Mouse (Mus musculus) fibroblast of lung, adult 2 months (primary cell): ENCODE data around the gene Gm9857.

Experiments
- DNase-seq: peaks from one replicate; pipeline ENCODE4 v3.0.0-alpha.2; 2011; ENCODE audit warnings: low read depth

Gm9857 gene

DNA sequence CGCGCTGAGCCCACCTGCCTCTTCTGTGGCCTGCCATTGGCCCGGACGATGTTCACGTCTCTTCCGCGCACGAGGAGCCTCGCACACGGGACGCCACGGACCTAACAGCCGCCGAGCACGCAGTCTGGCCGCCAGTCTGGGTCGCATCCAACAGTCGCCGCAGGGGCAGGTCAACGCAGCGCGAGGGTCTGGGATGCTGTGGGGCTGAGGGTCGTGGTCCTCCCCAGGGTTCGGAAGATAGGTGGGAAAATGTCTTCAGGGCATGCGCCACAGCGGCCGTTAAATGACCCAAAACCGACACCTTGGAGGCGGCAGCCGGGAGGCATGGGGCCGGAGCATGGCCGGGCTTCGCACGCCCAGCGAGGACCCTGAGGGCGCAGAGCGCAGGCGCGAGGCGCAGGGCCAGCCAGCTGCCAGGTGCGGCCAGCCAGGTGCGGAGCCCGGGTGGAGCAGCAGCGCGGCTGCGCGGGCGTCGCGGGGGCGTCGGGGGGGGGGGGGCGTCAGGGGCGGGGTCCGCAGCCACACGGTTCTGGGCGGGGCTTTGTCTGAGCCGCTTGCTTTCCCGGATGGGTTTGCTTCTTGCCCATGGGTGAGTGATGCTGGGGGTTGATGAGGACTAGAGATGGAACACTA, at the start of gene Gm9857:
TSS of gene Gm9857 (minus strand) at position 445 of the 633 bp plus-strand sequence.
- no peak for DNase-seq

DNA sequence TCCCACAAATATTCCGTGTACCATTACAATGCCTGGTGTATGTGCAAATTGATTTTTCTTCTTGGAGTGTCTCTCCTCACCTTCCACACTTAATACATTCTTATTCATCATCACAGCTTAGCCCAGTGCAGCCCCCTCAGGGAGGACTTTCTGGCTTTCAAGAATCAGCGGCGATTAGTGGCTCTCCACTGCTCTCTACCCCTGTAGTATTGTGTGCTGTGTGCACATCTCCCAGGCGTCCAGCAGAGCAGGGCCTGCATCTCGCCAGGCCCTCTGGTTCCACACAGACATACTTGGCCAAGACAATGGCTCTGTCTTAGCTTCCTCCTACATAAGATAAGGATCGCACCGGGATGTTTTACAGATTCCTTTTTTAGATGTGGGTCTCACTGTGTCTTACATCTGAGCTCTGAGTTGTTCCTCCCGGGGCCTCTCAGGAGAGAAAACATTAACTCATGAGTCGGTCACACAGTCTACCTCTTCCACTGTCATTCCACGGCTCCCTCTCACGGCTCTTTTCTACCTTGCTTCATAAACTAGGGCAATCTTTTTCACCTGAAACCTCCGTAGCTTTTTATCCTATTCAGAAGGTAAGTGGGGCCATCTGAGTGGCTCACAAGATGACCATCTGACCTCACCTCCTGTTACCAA, 46.9 kb upstream of the Gm9857 start:
- DNase-seq = no peak

DNA sequence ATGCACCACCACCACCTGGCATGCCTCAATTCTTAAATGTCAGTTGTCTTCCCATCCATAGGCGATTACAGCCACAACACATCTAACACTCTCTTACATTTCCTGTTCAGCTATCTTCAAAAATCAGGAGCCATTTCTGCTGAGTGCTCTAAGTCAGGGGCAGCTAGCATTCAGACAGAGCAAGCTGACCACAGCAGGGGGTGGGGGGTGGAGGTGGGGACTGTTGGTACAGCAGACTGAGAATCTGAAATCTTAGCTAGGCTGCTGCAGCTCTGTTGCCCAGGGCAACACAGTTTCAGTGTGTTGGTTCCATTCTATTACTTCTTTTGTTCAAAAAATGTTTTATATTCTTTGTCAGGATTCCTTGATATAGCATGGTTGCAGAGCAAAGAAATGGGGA, 46.3 kb upstream of the Gm9857 start:
- no peak for DNase-seq

DNA sequence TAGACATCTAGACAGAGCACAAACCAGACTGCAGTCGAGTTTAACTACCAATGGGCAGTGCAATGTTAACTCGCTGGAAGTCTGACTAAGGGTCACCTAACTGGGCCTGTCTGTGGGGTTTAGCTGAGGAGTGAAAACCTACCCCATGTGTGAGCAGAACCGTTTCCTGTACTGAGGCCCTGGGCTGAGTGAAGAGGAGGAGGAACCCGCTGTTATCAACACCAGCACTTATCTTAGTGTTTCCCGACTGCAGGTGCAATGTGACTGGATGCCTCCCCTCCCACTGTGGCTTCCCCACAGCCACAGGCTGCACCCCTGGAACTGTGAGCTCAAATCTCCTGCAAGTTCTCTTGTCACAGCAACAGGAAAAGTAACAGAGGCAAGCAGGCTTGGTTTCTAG, 43.7 kb upstream of the Gm9857 start:
- no peak for DNase-seq

DNA sequence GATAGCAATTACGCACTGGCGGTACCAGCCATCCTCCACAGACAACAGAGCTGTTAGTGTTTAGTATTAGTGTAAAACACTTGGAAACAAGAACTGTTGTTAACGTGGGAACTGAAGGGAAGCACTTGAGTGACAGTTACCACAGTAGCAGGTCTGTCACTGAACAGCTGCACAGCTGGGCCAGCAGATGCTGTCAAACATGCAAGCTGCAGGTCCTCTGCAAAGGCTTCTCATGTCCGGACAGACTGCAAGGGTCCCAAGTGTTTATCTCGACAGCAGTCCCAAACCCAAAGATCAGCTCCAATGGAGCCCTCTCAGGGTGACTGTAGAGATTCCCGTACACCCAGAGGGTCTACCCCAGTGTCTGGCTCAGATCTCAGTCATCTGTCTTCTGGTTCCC, 41.7 kb upstream of the Gm9857 start:
- DNase-seq = no peak

DNA sequence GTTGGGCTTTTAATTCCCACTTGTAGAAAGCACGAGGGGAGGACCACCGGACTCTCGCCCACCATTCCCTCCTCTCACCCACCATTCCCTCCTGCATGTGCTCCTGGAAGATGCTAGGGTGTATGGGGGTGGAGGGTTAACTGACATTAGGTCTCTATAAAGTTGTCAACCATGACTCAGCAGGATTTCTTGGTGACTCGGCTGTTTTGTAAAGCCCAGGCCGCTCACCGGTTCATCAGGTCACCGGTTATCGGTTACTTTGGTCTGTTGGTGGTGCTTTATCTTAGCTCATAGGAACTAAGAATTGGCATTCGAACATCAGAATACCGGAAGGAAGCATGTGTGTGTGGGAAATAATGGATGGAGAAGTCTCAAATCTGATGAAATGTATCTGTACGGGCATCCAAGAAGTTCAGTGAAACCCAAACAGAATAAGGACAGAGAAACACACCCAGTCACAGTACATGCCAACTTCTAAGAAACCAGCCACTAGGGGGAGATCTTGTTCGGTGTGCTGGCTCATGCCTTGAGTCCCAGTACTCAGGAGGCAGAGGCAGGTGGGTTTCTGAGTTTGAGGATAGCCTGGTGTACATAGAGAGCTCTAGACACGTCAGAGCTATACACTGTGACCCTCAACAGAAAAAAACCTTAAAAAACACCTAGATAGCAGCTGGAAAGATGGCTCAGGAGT, 37.2 kb upstream of the Gm9857 start:
- DNase-seq = no peak

DNA sequence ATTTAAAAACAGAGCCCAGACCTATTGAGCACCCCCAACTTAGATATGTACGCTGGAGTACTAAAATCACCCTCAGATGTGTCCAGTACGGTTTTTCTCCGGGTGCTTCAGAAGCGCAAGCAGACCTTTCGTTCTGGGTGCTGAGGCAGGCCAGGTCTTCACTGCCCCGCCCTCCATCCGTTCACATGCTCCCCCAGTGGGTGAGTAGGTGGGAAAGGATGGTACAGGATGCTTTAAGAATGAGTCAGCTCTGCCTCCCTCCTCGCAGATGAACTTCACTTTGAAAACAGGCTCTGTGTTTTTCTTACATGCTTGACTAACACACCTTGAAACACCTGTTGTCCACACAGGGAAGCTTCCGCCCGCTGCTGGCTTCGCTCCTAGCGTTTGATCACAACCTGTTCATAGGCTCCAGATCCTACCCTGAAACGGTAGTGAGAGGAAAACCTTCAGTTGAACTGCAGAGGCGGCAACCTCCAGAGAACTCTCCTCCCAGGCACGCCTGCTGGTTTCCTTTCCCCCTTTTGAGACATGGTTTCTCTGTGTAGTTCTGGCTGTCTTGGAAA, 34.8 kb upstream of the Gm9857 start:
- no peak for DNase-seq

DNA sequence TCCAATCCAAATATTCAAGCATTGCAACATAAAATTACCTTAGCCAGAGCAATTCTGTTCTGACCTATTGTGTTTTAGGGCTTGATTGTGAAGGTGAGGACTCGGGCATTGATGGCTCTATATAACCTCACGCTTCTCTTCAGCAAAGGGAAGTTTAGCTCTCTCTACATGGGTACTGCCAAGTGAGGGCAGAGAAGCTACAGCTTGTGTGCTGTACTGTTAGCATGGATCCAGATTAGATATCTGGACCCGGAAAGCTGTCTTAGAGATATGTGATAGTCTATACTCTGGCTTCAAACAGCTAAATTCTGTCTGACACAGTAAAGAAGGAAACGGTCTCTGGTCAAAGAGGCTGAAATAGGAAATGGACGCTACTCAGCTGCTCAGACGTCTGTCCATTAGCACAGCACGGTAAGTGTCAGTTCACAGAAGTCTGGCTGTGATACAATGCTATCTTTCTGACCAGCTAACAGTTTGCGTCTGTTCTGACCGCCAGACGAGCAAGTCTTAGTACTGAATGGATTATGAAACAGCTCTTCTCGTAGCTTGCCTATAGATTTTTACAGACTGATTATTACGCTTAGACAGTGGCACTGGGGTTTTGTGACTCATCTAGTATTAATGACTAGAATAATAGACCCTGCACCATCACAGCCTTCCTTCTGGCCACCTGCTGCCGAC, 33.9 kb upstream of the Gm9857 start:
- DNase-seq = no peak

DNA sequence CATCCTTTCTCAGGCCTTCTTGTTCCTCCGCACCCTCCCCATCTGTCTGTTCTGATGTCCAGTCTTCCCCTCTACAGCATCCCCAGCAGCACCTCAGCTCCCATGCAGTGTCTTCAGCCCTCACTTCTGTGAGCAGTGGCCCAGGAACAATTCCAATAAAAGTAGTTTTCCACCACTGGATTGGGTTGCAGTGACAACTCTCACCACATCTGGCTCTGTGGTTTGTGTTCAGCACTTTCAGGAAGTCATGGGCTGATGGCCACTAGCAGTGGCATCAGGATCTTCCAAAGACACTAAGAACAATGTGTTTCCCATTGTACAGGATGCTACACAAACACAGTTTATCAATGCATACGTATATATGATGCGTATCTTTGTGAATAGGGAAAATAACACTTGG, 25.8 kb upstream of the Gm9857 start:
- DNase-seq = no peak

DNA sequence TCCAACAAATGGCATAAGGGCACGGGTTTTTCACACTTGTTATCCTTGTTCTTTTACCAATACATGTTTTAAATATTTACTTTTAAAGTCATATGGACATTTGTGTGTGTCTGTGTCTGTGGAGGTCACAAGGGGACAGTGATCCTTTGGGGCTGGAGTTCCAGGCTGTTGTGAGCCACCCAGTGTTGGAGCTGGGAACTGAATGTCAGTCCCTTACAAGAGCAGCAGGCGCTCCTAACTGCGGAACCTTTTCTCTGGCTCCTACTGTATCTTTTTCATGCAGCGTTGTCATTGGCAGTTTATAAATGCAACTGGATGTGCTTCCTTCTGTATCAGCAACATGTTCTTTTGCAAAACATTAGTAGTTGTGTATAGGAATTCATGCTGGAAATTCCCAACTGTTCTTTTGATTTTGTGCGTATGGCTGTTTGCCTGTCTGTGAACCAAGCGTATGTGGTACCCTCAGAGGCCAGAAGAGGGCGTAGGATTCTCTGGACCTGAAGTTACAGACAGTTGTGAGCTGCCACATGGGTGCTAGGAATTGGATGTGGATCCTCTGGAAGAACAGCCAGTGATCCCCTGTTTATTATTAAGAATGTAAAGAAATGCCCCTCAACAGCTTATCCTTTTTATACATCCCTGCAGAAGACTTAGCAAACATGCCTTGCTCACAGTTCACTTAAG, 24.3 kb upstream of the Gm9857 start:
- no peak for DNase-seq

DNA sequence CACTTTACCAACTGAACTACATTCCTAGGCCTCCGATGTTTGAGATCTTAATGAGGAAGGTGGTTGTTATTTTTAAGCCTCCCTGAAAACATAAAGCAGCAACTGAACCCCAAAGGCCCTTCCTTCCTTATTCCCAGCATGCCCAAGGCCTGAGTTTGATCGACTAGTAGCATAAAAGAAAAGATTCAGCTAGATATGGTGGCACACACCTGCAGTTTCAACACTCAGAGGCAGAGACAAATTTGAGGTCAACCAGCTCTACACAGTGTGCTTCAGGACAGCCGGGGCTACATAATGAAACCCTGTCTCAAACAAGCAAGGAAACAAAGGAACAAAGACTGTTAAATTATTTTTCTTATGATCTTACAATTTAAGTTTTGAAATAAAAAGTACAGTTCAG, 23.5 kb upstream of the Gm9857 start:
- no peak for DNase-seq

DNA sequence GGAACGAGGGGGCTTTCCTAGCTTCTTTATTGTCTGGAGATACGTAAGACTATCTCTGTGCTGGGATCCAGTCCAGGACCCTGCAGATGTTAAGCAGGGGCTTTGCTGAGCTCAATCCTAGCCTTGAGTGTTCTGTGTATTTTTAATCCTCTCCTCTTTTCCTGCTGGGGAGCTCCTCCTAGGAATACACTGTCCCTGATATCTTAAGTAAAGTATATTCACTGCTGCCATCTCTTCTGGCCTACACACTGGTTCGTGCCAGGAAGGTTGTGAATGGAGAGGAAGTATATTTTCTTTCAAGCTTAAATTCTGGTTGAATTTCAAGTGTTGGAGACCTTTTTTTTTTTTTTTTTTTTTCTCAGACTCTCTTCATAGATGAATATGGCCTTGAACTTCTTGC, 23.0 kb upstream of the Gm9857 start:
- no peak for DNase-seq

DNA sequence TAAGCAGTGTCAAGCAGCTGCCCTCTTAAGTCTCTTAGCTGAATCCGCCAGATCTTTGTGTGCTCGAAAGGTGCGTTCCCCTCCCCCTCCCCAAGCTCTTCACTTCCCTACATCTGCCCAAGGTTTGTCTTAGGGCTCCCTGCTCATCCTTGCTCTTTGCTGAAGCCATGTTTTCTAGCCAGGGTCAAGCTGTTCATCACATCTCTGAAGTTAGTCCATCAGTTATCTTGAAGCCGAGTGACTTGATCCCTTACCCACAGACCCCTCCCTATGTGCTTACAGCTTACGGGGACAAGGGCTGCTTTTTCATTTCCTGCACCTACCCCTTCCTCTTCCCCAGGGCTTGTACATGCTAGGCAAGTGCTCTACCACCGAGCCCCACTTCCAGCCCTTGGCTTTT, 21.4 kb upstream of the Gm9857 start:
- DNase-seq = no peak

DNA sequence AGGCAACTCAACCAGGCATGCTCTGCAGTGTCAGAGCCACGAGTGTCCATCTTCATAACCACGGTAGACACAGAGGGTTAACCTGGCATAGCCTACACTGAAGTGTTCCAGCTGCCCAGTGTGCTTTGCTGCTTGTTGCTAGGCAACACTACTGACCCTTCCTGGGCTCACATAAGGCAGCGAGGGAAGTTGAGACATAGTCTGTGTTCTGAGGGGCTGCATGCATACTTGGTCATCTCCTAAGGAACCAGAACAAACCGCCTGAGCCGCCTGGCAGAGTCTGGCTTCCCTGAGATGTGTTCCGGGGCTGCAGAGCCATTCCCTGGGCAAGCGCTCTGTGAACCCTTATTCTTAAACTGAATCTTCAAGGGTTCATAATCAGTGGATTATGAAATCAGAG, 21.0 kb upstream of the Gm9857 start:
- no peak for DNase-seq

DNA sequence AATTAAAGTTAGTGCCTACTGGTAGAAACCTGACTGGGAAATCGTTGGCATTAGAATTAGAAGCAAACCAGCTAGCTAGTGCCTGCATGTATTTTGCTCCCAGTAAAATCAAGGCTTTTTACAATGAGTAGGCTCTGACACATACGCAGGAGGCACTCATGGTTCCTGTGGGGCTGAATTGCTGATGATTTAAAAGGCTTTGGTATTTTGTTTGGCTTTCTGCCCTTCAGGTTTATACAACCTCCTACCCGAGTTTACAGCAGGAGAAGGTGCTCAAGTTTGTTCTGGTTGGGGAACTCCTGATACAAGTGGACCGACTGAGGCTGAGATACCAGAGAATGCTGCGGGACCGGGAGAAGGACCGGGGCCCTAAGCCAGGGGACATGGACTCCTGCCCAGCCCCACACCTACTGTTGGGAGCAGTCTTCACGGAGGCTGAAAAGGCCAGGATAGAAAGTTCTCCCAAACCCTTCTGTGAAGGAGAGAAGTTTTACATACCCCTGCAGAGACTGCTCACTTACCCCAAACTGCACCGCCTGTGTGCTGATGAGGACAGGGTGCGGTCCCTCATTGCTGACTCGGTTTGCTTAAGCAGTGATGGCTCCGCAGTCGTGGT, 19.5 kb upstream of the Gm9857 start:
- DNase-seq = peak; percentile 15

DNA sequence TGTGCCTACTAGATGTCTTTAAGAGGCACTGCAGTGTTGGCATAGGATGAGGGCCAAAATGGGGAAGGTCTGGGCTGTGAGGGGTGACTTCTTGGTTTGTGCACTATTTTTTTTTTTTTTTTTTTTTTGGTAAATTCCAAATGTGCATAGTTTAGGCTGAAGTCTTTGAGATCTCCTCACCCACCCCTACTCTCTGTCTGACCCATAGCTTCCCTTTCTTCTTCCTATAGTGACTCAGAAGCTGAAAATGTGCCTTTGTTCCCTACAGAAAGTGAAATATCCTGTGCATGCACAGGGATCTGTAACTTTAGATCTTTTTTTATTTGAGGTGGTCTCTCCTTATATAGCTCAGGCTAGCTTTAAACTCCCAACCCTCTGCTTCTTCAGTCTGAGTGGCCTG, 17.7 kb upstream of the Gm9857 start:
- DNase-seq = no peak

DNA sequence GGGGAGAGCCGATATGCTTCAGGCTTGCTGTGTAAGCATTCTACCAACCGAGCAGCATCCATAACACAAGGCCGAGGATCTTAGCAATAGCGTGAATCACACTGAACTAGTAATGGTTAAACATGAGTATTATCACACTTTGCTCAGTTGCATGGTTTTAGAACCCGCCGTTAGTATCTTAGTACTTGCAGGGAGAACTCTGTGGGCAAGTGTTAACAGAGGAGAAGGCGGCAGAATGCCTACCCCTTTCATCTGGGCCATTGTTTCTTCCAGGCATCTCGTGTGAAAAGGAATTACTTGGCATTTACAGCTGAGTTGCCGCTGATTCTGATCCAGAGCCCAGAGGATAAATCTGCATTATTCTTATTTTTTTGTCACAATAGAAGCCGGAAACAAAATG, 751 bp upstream of the Gm9857 start:
- DNase-seq = no peak

DNA sequence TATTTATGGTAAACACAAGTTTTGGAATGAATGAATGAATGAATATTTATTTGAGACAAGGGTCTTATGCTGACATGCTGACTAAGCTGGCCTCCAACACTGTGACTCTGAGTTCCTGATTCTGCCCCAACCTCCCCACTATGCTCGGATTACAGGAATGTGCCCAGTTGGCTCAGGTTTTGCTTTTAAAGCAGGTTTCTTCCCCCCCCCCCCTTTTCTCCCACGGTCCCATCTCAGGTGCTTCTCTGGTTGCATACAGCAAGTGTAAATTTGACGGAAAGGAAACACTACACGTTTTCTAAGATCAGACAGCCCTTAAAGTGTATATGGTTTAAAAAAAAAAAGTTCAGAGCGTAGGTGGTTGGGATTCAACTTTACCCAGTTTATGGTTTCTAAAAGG, 672 bp downstream of the Gm9857 start, which contains the start of gene Henmt1:
TSS of gene Henmt1 (plus strand) at position 301 of the 400 bp plus-strand sequence.
- DNase-seq = no peak

DNA sequence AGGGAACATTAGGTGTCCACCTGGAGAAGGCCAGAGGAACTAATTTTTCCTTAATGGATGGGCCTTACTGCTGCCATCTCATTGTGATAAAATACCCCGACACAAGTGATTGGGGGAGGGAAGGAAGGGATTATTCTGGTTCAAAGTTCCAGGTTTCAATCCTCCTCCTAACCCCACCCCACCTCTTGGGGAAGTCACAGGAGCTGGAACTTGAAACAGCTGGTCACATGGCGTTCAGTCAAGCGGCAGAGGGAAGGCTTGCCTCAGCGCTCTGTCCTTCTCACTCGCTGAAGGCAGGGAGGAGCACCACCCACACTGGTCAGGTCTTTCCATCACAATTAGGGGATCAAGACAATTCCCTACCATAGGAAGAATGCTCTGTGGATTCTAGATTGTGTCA, 1.6 kb downstream of the Gm9857 start:
- DNase-seq = no peak

DNA sequence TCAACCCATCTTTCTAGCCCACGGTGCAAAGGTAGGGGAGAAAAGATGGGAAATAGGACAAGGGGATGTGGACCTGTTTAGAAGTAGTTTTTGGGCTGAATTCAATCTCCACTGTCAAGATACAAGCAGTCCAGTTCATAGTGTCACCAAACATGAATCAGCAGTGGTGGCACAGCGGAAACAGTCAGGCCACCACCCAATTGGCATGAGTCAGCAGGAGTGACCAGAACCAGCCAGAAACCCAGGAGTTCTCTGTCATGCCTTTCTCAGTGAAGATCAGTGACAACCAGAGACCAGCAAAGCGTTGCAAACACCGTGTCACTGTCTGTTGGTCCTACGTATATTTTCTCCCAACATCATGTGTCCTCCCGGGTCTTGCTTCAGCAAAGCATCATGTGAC, 6.7 kb downstream of the Gm9857 start:
- no peak for DNase-seq

DNA sequence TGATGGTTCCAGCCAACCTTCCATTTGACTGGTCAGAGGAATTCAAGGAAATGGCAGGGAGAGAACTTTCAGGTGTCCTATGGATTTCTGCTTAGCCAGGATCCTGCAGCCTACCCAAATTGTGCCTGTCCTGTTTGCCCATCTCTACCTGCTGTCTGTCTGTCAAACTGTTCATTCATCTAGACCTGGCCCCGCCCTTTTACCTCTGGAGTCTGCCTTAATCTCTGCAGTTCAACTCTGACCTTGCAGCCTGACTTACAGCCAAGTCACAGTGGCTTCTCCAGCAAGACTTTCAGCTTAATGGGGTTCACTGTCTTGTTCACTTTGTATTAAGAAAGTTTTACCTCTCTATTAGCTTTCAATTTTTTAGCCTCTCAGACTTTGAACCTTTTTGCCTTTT, 13.9 kb downstream of the Gm9857 start:
- no peak for DNase-seq

DNA sequence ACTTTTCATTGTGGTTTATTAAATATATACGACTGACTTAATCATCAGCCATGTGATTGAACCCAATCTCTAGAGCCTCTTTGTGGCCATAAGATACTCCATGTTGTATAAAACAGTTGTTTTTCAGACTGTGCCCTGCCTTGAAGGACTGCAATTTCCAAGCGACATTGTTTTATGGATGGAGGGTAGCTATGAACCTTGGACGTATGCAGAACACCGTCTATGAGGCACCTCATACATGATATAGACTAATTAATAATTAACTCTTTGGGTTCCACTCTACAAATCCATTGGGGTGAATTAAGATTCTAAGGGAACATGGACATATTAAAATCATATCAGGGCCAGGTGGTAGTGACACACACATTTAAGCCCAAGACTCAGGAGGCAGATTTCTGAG, 14.6 kb downstream of the Gm9857 start:
- no peak for DNase-seq
